Mouse (Mus musculus): Measurements from ENCODE around the gene Dnajc5. TPM values are rescaled to one million over a fixed set of nuclear protein-coding genes. Genes with fewer than 3 reads are reported as not detected.

Gene Dnajc5
- polyA plus RNA-seq, 1 experiment from 2014 or later: 286 TPM

GRCm38 (mm10) chr2:181576613-181577012 lies 56.3 kb downstream of the Dnajc5 start:
- no peak overlapping the region for H3K4me2 ChIP-seq (ENCODE audit: low read length)
- H3K4me3 ChIP-seq (ENCODE audit: low read length): no peak overlapping the region
- peaks cover 18% of the 10 kb centered on the region for H3K4me1 ChIP-seq (ENCODE audit: control insufficient read depth, insufficient read depth, low read depth, low read length)
- no peaks in the 10 kb centered on the region for H3K27me3 ChIP-seq (replicated peaks; ENCODE audit: control insufficient read depth, insufficient read depth, low read length)
- H3K9me3 ChIP-seq (ENCODE audit: control insufficient read depth, low read length): no peaks in the 10 kb centered on the region
- 94% methylated on average over 2 of the region's 2 CpGs for WGBS
- no peaks in the 10 kb centered on the region; the same call in 1 of the 2 replicates for H3K36me3 ChIP-seq (ENCODE audit: control insufficient read depth, insufficient read depth, low read length)
- H3K9ac ChIP-seq (ENCODE audit: low read depth, low read length): no peak overlapping the region
- no peak overlapping the region for H3K27ac ChIP-seq (ENCODE audit: low read depth, low read length)
- ATAC-seq: no peak

GRCm38 (mm10) chr2:181577126-181577525 lies 56.8 kb downstream of the Dnajc5 start:
- no peak for ATAC-seq
- H3K9me3 ChIP-seq (ENCODE audit: control insufficient read depth, low read length): no peaks in the 10 kb centered on the region
- H3K4me3 ChIP-seq (ENCODE audit: low read length): no peak overlapping the region
- WGBS: 38% methylated on average over 2 of the region's 2 CpGs
- H3K4me1 ChIP-seq (ENCODE audit: control insufficient read depth, insufficient read depth, low read depth, low read length): peaks cover 21% of the 10 kb centered on the region
- H3K4me2 ChIP-seq (ENCODE audit: low read length): no peak overlapping the region
- H3K27me3 ChIP-seq (replicated peaks; ENCODE audit: control insufficient read depth, insufficient read depth, low read length): no peaks in the 10 kb centered on the region
- H3K27ac ChIP-seq (ENCODE audit: low read depth, low read length): no peak overlapping the region
- H3K9ac ChIP-seq (ENCODE audit: low read depth, low read length): no peak overlapping the region
- no peaks in the 10 kb centered on the region; the same call in 1 of the 2 replicates for H3K36me3 ChIP-seq (ENCODE audit: control insufficient read depth, insufficient read depth, low read length)

GRCm38 (mm10) chr2:181577981-181578581 lies 57.8 kb downstream of the Dnajc5 start:
- WGBS: 77% methylated on average over 7 of the region's 7 CpGs
- no peaks in the 10 kb centered on the region for H3K27me3 ChIP-seq (replicated peaks; ENCODE audit: control insufficient read depth, insufficient read depth, low read length)
- H3K9me3 ChIP-seq (ENCODE audit: control insufficient read depth, low read length): no peaks in the 10 kb centered on the region
- H3K27ac ChIP-seq (ENCODE audit: low read depth, low read length): no peak overlapping the region
- no peak for ATAC-seq
- H3K9ac ChIP-seq (ENCODE audit: low read depth, low read length): no peak overlapping the region
- no peaks in the 10 kb centered on the region; the same call in 1 of the 2 replicates for H3K36me3 ChIP-seq (ENCODE audit: control insufficient read depth, insufficient read depth, low read length)
- H3K4me1 ChIP-seq (ENCODE audit: control insufficient read depth, insufficient read depth, low read depth, low read length): peaks cover 24% of the 10 kb centered on the region
- H3K4me3 ChIP-seq (ENCODE audit: low read length): no peak overlapping the region
- H3K4me2 ChIP-seq (ENCODE audit: low read length): no peak overlapping the region

GRCm38 (mm10) chr2:181578790-181579618 lies 58.7 kb downstream of the Dnajc5 start:
- Histone ChIP-seq H3K4me2 (ENCODE audit: low read length) (no peak overlapping the region), H3K36me3 (ENCODE audit: control insufficient read depth, insufficient read depth, low read length) (peaks cover 5% of the 10 kb centered on the region), H3K27me3 (replicated peaks; ENCODE audit: control insufficient read depth, insufficient read depth, low read length) (no peaks in the 10 kb centered on the region), H3K4me3 (ENCODE audit: low read length) (no peak overlapping the region), H3K27ac (ENCODE audit: low read depth, low read length) (no peak overlapping the region), H3K4me1 (ENCODE audit: control insufficient read depth, insufficient read depth, low read depth, low read length) (peaks cover 24% of the 10 kb centered on the region), H3K9ac (ENCODE audit: low read depth, low read length) (no peak overlapping the region), H3K9me3 (ENCODE audit: control insufficient read depth, low read length) (no peaks in the 10 kb centered on the region)
- 78% methylated on average over 5 of the region's 5 CpGs for WGBS
- no peak for ATAC-seq

- WGBS: 100% methylated on average over 1 of the region's 1 CpGs
- H3K9me3 ChIP-seq (ENCODE audit: control insufficient read depth, low read length): no peaks in the 10 kb centered on the region
- no peak overlapping the region for H3K4me3 ChIP-seq (ENCODE audit: low read length)
- H3K9ac ChIP-seq (ENCODE audit: low read depth, low read length): no peak overlapping the region
- H3K4me2 ChIP-seq (ENCODE audit: low read length): no peak overlapping the region
- no peaks in the 10 kb centered on the region for H3K27me3 ChIP-seq (replicated peaks; ENCODE audit: control insufficient read depth, insufficient read depth, low read length)
- H3K27ac ChIP-seq (ENCODE audit: low read depth, low read length): no peak overlapping the region
- no peak for ATAC-seq
- peaks cover 12% of the 10 kb centered on the region; the same call in 1 of the 2 replicates for H3K36me3 ChIP-seq (ENCODE audit: control insufficient read depth, insufficient read depth, low read length)
- peaks cover 24% of the 10 kb centered on the region for H3K4me1 ChIP-seq (ENCODE audit: control insufficient read depth, insufficient read depth, low read depth, low read length)
Measured at GRCm38 (mm10) chr2:181579681-181580080, 59.4 kb downstream of the Dnajc5 start.

GRCm38 (mm10) chr2:181580131-181580772 lies 60.0 kb downstream of the Dnajc5 start:
- H3K9ac ChIP-seq (ENCODE audit: low read depth, low read length): peak overlapping the region; percentile 91
- peaks cover 24% of the 10 kb centered on the region for H3K4me1 ChIP-seq (ENCODE audit: control insufficient read depth, insufficient read depth, low read depth, low read length)
- H3K9me3 ChIP-seq (ENCODE audit: control insufficient read depth, low read length): no peaks in the 10 kb centered on the region
- no peaks in the 10 kb centered on the region for H3K27me3 ChIP-seq (replicated peaks; ENCODE audit: control insufficient read depth, insufficient read depth, low read length)
- ATAC-seq: no peak
- peaks cover 14% of the 10 kb centered on the region for H3K36me3 ChIP-seq (ENCODE audit: control insufficient read depth, insufficient read depth, low read length)
- H3K4me2 ChIP-seq (ENCODE audit: low read length): peak overlapping the region; percentile 96
- peak overlapping the region; percentile 70 for H3K4me3 ChIP-seq (ENCODE audit: low read length)
- H3K27ac ChIP-seq (ENCODE audit: low read depth, low read length): no peak overlapping the region
- 76% methylated on average over 5 of the region's 5 CpGs for WGBS

- peak overlapping the region; percentile 91 for H3K27ac ChIP-seq (ENCODE audit: low read depth, low read length)
- WGBS: under 1% methylated on average over 11 of the region's 11 CpGs
- no peaks in the 10 kb centered on the region for H3K27me3 ChIP-seq (replicated peaks; ENCODE audit: control insufficient read depth, insufficient read depth, low read length)
- ATAC-seq: peak; percentile 79
- H3K9ac ChIP-seq (ENCODE audit: low read depth, low read length): peak overlapping the region; percentile 91
- peaks cover 16% of the 10 kb centered on the region for H3K36me3 ChIP-seq (ENCODE audit: control insufficient read depth, insufficient read depth, low read length)
- H3K4me2 ChIP-seq (ENCODE audit: low read length): peak overlapping the region; percentile 96
- H3K4me3 ChIP-seq (ENCODE audit: low read length): peak overlapping the region; percentile 70
- no peaks in the 10 kb centered on the region for H3K9me3 ChIP-seq (ENCODE audit: control insufficient read depth, low read length)
- peaks cover 24% of the 10 kb centered on the region for H3K4me1 ChIP-seq (ENCODE audit: control insufficient read depth, insufficient read depth, low read depth, low read length)
Measured at GRCm38 (mm10) chr2:181581016-181581401, 60.7 kb downstream of the Dnajc5 start.

GRCm38 (mm10) chr2:181581402-181582120 lies 61.3 kb downstream of the Dnajc5 start:
- peak; percentile 76 for ATAC-seq
- Histone ChIP-seq H3K4me2 (ENCODE audit: low read length) (peak overlapping the region; percentile 96), H3K9ac (ENCODE audit: low read depth, low read length) (peak overlapping the region; percentile 91), H3K4me3 (ENCODE audit: low read length) (peak overlapping the region; percentile 70), H3K36me3 (ENCODE audit: control insufficient read depth, insufficient read depth, low read length) (peaks cover 21% of the 10 kb centered on the region), H3K4me1 (ENCODE audit: control insufficient read depth, insufficient read depth, low read depth, low read length) (peaks cover 24% of the 10 kb centered on the region), H3K27ac (ENCODE audit: low read depth, low read length) (peak overlapping the region; percentile 91), H3K27me3 (replicated peaks; ENCODE audit: control insufficient read depth, insufficient read depth, low read length) (no peaks in the 10 kb centered on the region), H3K9me3 (ENCODE audit: control insufficient read depth, low read length) (no peaks in the 10 kb centered on the region)
- under 1% methylated on average over 49 of the region's 49 CpGs for WGBS
